Mouse (Mus musculus) heart, embryonic 16.5 days (tissue): ENCODE results near the gene Stau1. TPM values are rescaled to one million over a fixed set of nuclear protein-coding genes. Genes with fewer than 3 reads are reported as not detected.

Source experiments
- ATAC-seq: fragments of 200-750 bp; cut with Nextera tagmentation; replicated peaks from 2 replicates; pipeline ENCODE4 v1.8.0; 2017; ENCODE audit warnings: moderate number of reproducible peaks; ENCODE audit not compliant: insufficient read depth, low FRiP score; ENCODE audit errors: extremely low read depth
- H3K27ac ChIP-seq: fragments of 300-500 bp; sonication (generic); 2 replicates; pipeline ENCODE4 v1.5.1; 2014; ENCODE audit warnings: mild to moderate bottlenecking, low read length, control low read depth, moderate library complexity
- H3K27me3 ChIP-seq: fragments of 300-500 bp; sonication (generic); 2 replicates; pipeline ENCODE4 v1.6.1; 2014; ENCODE audit warnings: low read length, mixed read lengths; ENCODE audit not compliant: control insufficient read depth, insufficient read depth
- H3K36me3 ChIP-seq: fragments of 300-500 bp; sonication (generic); 2 replicates; pipeline ENCODE4 v1.6.1; 2014; ENCODE audit not compliant: control insufficient read depth, insufficient read depth
- H3K4me1 ChIP-seq: fragments of 300-500 bp; sonication (generic); 2 replicates; pipeline ENCODE4 v1.6.1; 2014; ENCODE audit warnings: low read length, mixed read lengths; ENCODE audit not compliant: control insufficient read depth, insufficient read depth
- H3K4me2 ChIP-seq: fragments of 300-500 bp; sonication (generic); 2 replicates; pipeline ENCODE4 v1.6.1; 2014; ENCODE audit warnings: low read depth, mild to moderate bottlenecking, control low read depth, low read length
- H3K4me3 ChIP-seq: fragments of 300-500 bp; sonication (generic); 2 replicates; pipeline ENCODE4 v1.5.1; 2014; ENCODE audit warnings: mild to moderate bottlenecking, control low read depth, low read length
- H3K9ac ChIP-seq: fragments of 300-500 bp; sonication (generic); 2 replicates; pipeline ENCODE4 v1.6.1; 2014; ENCODE audit warnings: low read length, control low read depth
- H3K9me3 ChIP-seq: fragments of 300-500 bp; sonication (generic); replicated peaks from 2 replicates; pipeline ENCODE4 v1.6.1; 2016; ENCODE audit warnings: low read length; ENCODE audit not compliant: control insufficient read depth
- WGBS: fragments of 180-500 bp; shearing (Covaris S2); extraction: QIAGEN DNeasy Blood & Tissue Kit; methylation state at CpG from one replicate; pipeline ENCODE4 v1.1.7; 2014; 5-methylcytosine and 5-hydroxymethylcytosine counted together
- polyA plus RNA-seq: library from polyadenylated mRNA; unstranded; fragments of >200 nt; fragmentation: Nextera tagmentation; extraction: Ambion mirVana; gene quantifications from 2 replicates; pipeline ENCODE4 v1.2.1, GENCODE M21; 2015

Gene Stau1
- polyA plus RNA-seq, 1 experiment from 2014 or later: 56.8 TPM

GRCm38 (mm10) chr2:166906523-166907182 lies 89.4 kb downstream of the Stau1 start:
- Histone ChIP-seq H3K36me3 (0 out of 2 replicates have a peak, but pooled peaks cover 3% of the 10 kb centered on the region), H3K9ac (peak overlapping the region; percentile 97), H3K4me3 (peak overlapping the region; percentile 93), H3K4me2 (peak overlapping the region; percentile 98), H3K27me3 (no peaks in the 10 kb centered on the region), H3K4me1 (peaks cover 20% of the 10 kb centered on the region), H3K9me3 (no peaks in the 10 kb centered on the region), H3K27ac (peak overlapping the region; percentile 100)
- WGBS: under 1% methylated on average over 28 of the region's 28 CpGs
- ATAC-seq: no peak; the same call in 1 of the 2 replicates

GRCm38 (mm10) chr2:166905711-166906522 lies 90.2 kb downstream of the Stau1 start, which contains the start of gene Cse1l:
Gene Cse1l (plus strand): TSS chr2:166906040.
- ATAC-seq: peak; percentile 96
- WGBS: under 1% methylated on average over 75 of the region's 80 CpGs
- 0 out of 2 replicates have a peak, but pooled peaks cover 3% of the 10 kb centered on the region for H3K36me3 ChIP-seq

GRCm38 (mm10) chr2:166903719-166904282 lies 92.3 kb downstream of the Stau1 start:
- Histone ChIP-seq H3K27me3 (no peaks in the 10 kb centered on the region), H3K4me1 (peaks cover 14% of the 10 kb centered on the region), H3K27ac (no peak overlapping the region), H3K9me3 (no peaks in the 10 kb centered on the region), H3K4me3 (no peak overlapping the region), H3K36me3 (no peaks in the 10 kb centered on the region), H3K9ac (no peak overlapping the region), H3K4me2 (no peak overlapping the region)
- ATAC-seq: no peak
- WGBS: 88% methylated on average over 6 of the region's 6 CpGs

More at GRCm38 (mm10) chr2:166905711-166906522, 90.2 kb downstream of the Stau1 start, which contains the start of gene Cse1l:
- peaks cover 20% of the 10 kb centered on the region for H3K4me1 ChIP-seq
- H3K27me3 ChIP-seq: no peaks in the 10 kb centered on the region
- peak within 1 kb of the TSS; percentile 100 for H3K27ac ChIP-seq
- no peaks in the 10 kb centered on the region for H3K9me3 ChIP-seq
- peak within 1 kb of the TSS; percentile 97 for H3K9ac ChIP-seq
- H3K4me3 ChIP-seq: peak within 1 kb of the TSS; percentile 93
- H3K4me2 ChIP-seq: peak within 1 kb of the TSS; percentile 98

GRCm38 (mm10) chr2:166900792-166901505 lies 95.2 kb downstream of the Stau1 start:
- Histone ChIP-seq H3K4me3 (no peak overlapping the region), H3K4me2 (no peak overlapping the region), H3K36me3 (peaks cover 2% of the 10 kb centered on the region), H3K9me3 (no peaks in the 10 kb centered on the region), H3K9ac (no peak overlapping the region), H3K4me1 (peaks cover 4% of the 10 kb centered on the region), H3K27me3 (no peaks in the 10 kb centered on the region), H3K27ac (no peak overlapping the region)
- WGBS: 89% methylated on average over 8 of the region's 8 CpGs
- ATAC-seq: no peak

GRCm38 (mm10) chr2:166899746-166900145 lies 96.4 kb downstream of the Stau1 start:
- Histone ChIP-seq H3K27ac (no peak overlapping the region), H3K4me3 (no peak overlapping the region), H3K36me3 (peaks cover 8% of the 10 kb centered on the region), H3K4me1 (no peaks in the 10 kb centered on the region), H3K9ac (no peak overlapping the region), H3K4me2 (no peak overlapping the region), H3K9me3 (no peaks in the 10 kb centered on the region), H3K27me3 (no peaks in the 10 kb centered on the region)
- 71% methylated on average over 3 of the region's 3 CpGs for WGBS
- no peak for ATAC-seq

- peaks cover 13% of the 10 kb centered on the region for H3K36me3 ChIP-seq
- no peak overlapping the region for H3K4me3 ChIP-seq
- no peak overlapping the region for H3K27ac ChIP-seq
- WGBS: 88% methylated on average over 2 of the region's 2 CpGs
- no peaks in the 10 kb centered on the region for H3K9me3 ChIP-seq
- H3K9ac ChIP-seq: no peak overlapping the region
- ATAC-seq: no peak
- no peaks in the 10 kb centered on the region for H3K4me1 ChIP-seq
- H3K27me3 ChIP-seq: no peaks in the 10 kb centered on the region
- no peak overlapping the region for H3K4me2 ChIP-seq
Measured at GRCm38 (mm10) chr2:166899161-166899560, 96.9 kb downstream of the Stau1 start.

Other genes starting within 250 kb of the Stau1 start
- gene Trp53rkb, start 203.8 kb downstream of the Stau1 start, polyA plus RNA-seq: 4.3 and 4.8 TPM in 2 replicates
- gene Arfgef2, start 190.7 kb downstream of the Stau1 start, polyA plus RNA-seq: 6.2 TPM in 2 replicates
- gene Cse1l, start 90.3 kb downstream of the Stau1 start, polyA plus RNA-seq: 81.0 and 86.5 TPM in 2 replicates
- gene Ddx27, start 18.9 kb upstream of the Stau1 start, polyA plus RNA-seq: 30.2 and 33.0 TPM in 2 replicates
- 7.6 and 8.8 TPM in 2 replicates for gene Znfx1, start 66.7 kb upstream of the Stau1 start, polyA plus RNA-seq
- gene Kcnb1, start 193.9 kb upstream of the Stau1 start, polyA plus RNA-seq: 0.43 and 0.45 TPM in 2 replicates
- 20.4 and 21.4 TPM in 2 replicates for gene Ptgis, start 244.3 kb upstream of the Stau1 start, polyA plus RNA-seq